Mouse (Mus musculus): ENCODE measurements around the gene Lrp5. TPM values are rescaled to one million over a fixed set of nuclear protein-coding genes. Genes with fewer than 3 reads are reported as not detected.

The Lrp5 gene
- total and polyA plus RNA-seq, 3 experiments: 16.1 to 31.9 TPM; not detected in 1

DNA sequence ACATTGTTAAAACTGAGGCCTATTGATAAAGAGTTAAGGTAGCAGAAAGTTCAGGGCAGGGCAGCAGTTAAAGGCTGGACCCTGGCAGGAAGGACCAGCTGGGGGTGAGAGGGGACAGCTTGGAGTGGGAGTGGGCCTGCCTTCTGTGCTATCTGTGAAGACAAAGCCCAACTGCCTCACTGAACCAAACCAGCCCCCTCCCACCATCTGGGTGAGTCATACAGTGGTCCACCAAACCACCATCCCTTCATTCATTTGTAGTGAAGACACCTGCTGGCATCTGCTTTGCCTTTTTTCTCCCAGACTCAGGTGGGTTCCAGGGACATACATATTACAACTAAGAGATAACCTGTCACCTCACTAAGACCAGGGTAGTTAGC, 108.5 kb downstream of the Lrp5 start:
- no peak overlapping the region for H3K9ac ChIP-seq (ENCODE audit: control insufficient read depth, low read depth, low read length, poor library complexity, severe bottlenecking)
- peaks cover 0 to 17% of the 10 kb centered on the region in 2 experiments; a peak in 2 of 4 replicates for H3K36me3 ChIP-seq (ENCODE audit: control insufficient read depth in 1 of 2, insufficient read depth in 2 of 2, low read length in 2 of 2)
- H3K4me1 ChIP-seq (ENCODE audit: control insufficient read depth in 1 of 2, insufficient read depth in 2 of 2, low read length in 2 of 2): peaks cover 4 to 14% of the 10 kb centered on the region in 2 experiments
- TF ChIP-seq GABPA (IDR thresholded peaks at IDR 0.05; ENCODE audit: low read depth, low read length): no peak
- no peak overlapping the region for H3K27ac ChIP-seq (ENCODE audit: control insufficient read depth, low read depth, low read length)
- H3K9me3 ChIP-seq (replicated peaks; ENCODE audit: insufficient read depth, low read length): no peaks in the 10 kb centered on the region
- DNase-seq (ENCODE audit: low read depth, low spot score): no peak
- no peak overlapping the region for H3K4me3 ChIP-seq (ENCODE audit: control insufficient read depth in 1 of 2, insufficient read depth in 1 of 2, low read depth in 2 of 2, low read length in 2 of 2)
- peaks cover 26% of the 10 kb centered on the region for H3K79me2 ChIP-seq (ENCODE audit: control insufficient read depth, insufficient read depth, low read length, poor library complexity)
- no peaks in the 10 kb centered on the region for H3K27me3 ChIP-seq (ENCODE audit: control insufficient read depth in 1 of 2, insufficient read depth in 2 of 2, low read length in 2 of 2)

DNA sequence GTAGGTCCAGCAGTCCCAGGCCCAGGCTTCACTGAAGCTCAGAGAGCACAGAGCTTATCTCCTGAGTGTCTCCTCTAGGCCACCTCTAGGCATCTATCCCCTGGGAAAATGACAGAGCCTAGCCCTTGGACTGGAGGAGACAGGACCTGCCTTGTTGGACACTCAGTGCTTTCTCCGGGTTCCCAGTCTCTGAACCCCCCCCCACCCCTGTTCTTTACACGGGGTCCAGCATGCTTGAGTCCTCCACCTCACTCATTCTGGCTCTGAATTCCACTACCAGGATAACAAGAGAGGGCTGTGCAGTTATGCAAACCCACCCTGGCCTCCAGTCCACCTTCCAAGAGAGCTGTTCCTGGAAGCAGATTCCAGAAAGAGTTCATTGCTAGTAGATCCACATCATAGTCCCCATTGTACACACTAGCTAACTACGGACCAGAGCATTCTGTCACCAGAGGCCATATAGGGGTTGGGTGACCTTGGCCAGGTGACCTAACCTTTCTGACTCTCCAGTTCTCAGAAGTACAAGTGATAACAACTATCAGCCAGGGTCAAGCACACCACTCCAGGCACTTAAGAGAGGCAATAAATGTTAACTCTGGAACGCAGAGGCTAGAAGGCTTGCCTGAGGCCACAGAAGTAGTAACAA, 109.0 kb downstream of the Lrp5 start:
- Histone ChIP-seq H3K79me2 (ENCODE audit: control insufficient read depth, insufficient read depth, low read length, poor library complexity) (peaks cover 30% of the 10 kb centered on the region), H3K9me3 (replicated peaks; ENCODE audit: insufficient read depth, low read length) (no peaks in the 10 kb centered on the region), H3K27ac (ENCODE audit: control insufficient read depth, low read depth, low read length) (no peak overlapping the region), H3K4me3 (ENCODE audit: control insufficient read depth in 1 of 2, insufficient read depth in 1 of 2, low read depth in 2 of 2, low read length in 2 of 2) (no peak overlapping the region), H3K27me3 (ENCODE audit: control insufficient read depth in 1 of 2, insufficient read depth in 2 of 2, low read length in 2 of 2) (no peaks in the 10 kb centered on the region), H3K36me3 (ENCODE audit: control insufficient read depth in 1 of 2, insufficient read depth in 2 of 2, low read length in 2 of 2) (peaks cover 0 to 17% of the 10 kb centered on the region in 2 experiments; a peak in 2 of 4 replicates), H3K4me1 (ENCODE audit: control insufficient read depth in 1 of 2, insufficient read depth in 2 of 2, low read length in 2 of 2) (peaks cover 4 to 14% of the 10 kb centered on the region in 2 experiments), H3K9ac (ENCODE audit: control insufficient read depth, low read depth, low read length, poor library complexity, severe bottlenecking) (no peak overlapping the region)
- no peak for DNase-seq (ENCODE audit: low read depth, low spot score)
- TF ChIP-seq MXI1 (IDR thresholded peaks at IDR 0.05; ENCODE audit: low read depth, low read length): no peak
- TF ChIP-seq POLR2AphosphoS2 (IDR thresholded peaks at IDR 0.05; ENCODE audit: low read length): no peak
- no peak for TF ChIP-seq HCFC1 (IDR thresholded peaks at IDR 0.05; ENCODE audit: low read depth, low read length)
- no peak for TF ChIP-seq TCF12 (IDR thresholded peaks at IDR 0.05; ENCODE audit: low read depth, low read length)
- TF ChIP-seq ZNF384 (IDR thresholded peaks at IDR 0.05; ENCODE audit: low read depth, low read length): no peak
- TF ChIP-seq CHD2 (IDR thresholded peaks at IDR 0.05; ENCODE audit: low read length): no peak
- TF ChIP-seq NELFE (IDR thresholded peaks at IDR 0.05; ENCODE audit: low read depth, low read length): no peak
- TF ChIP-seq MEF2A (IDR thresholded peaks at IDR 0.05; ENCODE audit: extremely low read depth, insufficient replicate concordance, low read depth, low read length, poor library complexity, severe bottlenecking): no peak
- no peak for TF ChIP-seq USF2 (IDR thresholded peaks at IDR 0.05; ENCODE audit: borderline replicate concordance in 1 of 2, insufficient read depth in 1 of 2, low read depth in 1 of 2, low read length in 2 of 2)
- no peak for TF ChIP-seq GABPA (IDR thresholded peaks at IDR 0.05; ENCODE audit: low read depth, low read length)
- no peak for TF ChIP-seq MAX (IDR thresholded peaks at IDR 0.05; ENCODE audit: low read length)
- no peak for TF ChIP-seq GATA1 (IDR thresholded peaks at IDR 0.05; ENCODE audit: low read depth, low read length)
- no peak for TF ChIP-seq SMC3 (IDR thresholded peaks at IDR 0.05; ENCODE audit: low read depth, low read length)
- TF ChIP-seq NRF1 (IDR thresholded peaks at IDR 0.05; ENCODE audit: insufficient read depth, low read depth, low read length, poor library complexity, severe bottlenecking): no peak
- TF ChIP-seq SIN3A (IDR thresholded peaks at IDR 0.05; ENCODE audit: low read length): no peak
- no peak for TF ChIP-seq E2F4 (IDR thresholded peaks at IDR 0.05; ENCODE audit: borderline replicate concordance, low read depth, low read length)
- no peak for TF ChIP-seq CTCF (IDR thresholded peaks at IDR 0.05 in 2 of 3, conservative IDR thresholded peaks at IDR 0.05 in 1 of 3; ENCODE audit: control insufficient read depth in 1 of 3, insufficient read depth in 1 of 3, low read depth in 2 of 3, low read length in 3 of 3, poor library complexity in 1 of 3, severe bottlenecking in 1 of 3)

Measured in MEL (cell line).